Mouse (Mus musculus): ENCODE data around the gene Lrwd1. TPM values are rescaled to one million over a fixed set of nuclear protein-coding genes. Genes with fewer than 3 reads are reported as not detected.

Lrwd1 gene
- 36.8 and 36.9 TPM in 2 replicates for polyA plus RNA-seq (2015; fragmentation: Nextera tagmentation; extraction: Ambion mirVana)

- peak; percentile 95 for ATAC-seq (replicated peaks)
- H3K4me2 ChIP-seq (replicated peaks): peak within 1 kb of the TSS; percentile 75
- H3K36me3 ChIP-seq: peaks cover 25% of the 10 kb centered on the region
- under 1% methylated on average over 60 of the region's 60 CpGs for WGBS
- no peaks in the 10 kb centered on the region for H3K9me3 ChIP-seq
- peak within 1 kb of the TSS; percentile 58; the same call in 1 of the 2 replicates for H3K27ac ChIP-seq (replicated peaks)
- H3K4me1 ChIP-seq: peaks cover 24% of the 10 kb centered on the region
- H3K27me3 ChIP-seq: no peaks in the 10 kb centered on the region
- peak within 1 kb of the TSS; percentile 83 for H3K9ac ChIP-seq (replicated peaks)
- H3K4me3 ChIP-seq: peak within 1 kb of the TSS; percentile 77
Observed at GRCm38 (mm10) chr5:136135571-136136291, at the start of gene Lrwd1, which contains the start of gene Alkbh4. Gene Lrwd1 (minus strand): TSS chr5:136136074. Gene Alkbh4 (plus strand): TSS chr5:136136146.

GRCm38 (mm10) chr5:136183766-136184165 is 47.9 kb upstream of the Lrwd1 start:
- Histone ChIP-seq H3K9me3 (no peaks in the 10 kb centered on the region), H3K27me3 (no peaks in the 10 kb centered on the region), H3K36me3 (peaks cover 61% of the 10 kb centered on the region), H3K9ac (replicated peaks) (no peak overlapping the region), H3K27ac (replicated peaks) (no peak overlapping the region), H3K4me1 (no peaks in the 10 kb centered on the region), H3K4me3 (no peak overlapping the region), H3K4me2 (replicated peaks) (no peak overlapping the region)
- no peak for ATAC-seq (replicated peaks)
- WGBS: 91% methylated on average over 7 of the region's 7 CpGs

GRCm38 (mm10) chr5:136182830-136183229 is 47.0 kb upstream of the Lrwd1 start:
- ATAC-seq (replicated peaks): no peak
- peaks cover 56% of the 10 kb centered on the region for H3K36me3 ChIP-seq

GRCm38 (mm10) chr5:136182049-136182448 is 46.2 kb upstream of the Lrwd1 start:
- H3K9ac ChIP-seq (replicated peaks): no peak overlapping the region
- 92% methylated on average over 6 of the region's 6 CpGs for WGBS
- peaks cover 53% of the 10 kb centered on the region for H3K36me3 ChIP-seq
- H3K4me3 ChIP-seq: no peak overlapping the region
- no peak overlapping the region for H3K4me2 ChIP-seq (replicated peaks)
- H3K4me1 ChIP-seq: no peaks in the 10 kb centered on the region
- H3K27me3 ChIP-seq: no peaks in the 10 kb centered on the region
- no peak overlapping the region for H3K27ac ChIP-seq (replicated peaks)
- ATAC-seq (replicated peaks): no peak
- no peaks in the 10 kb centered on the region for H3K9me3 ChIP-seq

More at GRCm38 (mm10) chr5:136182830-136183229, 47.0 kb upstream of the Lrwd1 start:
- Histone ChIP-seq H3K4me1 (no peaks in the 10 kb centered on the region), H3K4me3 (no peak overlapping the region), H3K4me2 (replicated peaks) (no peak overlapping the region), H3K27ac (replicated peaks) (no peak overlapping the region), H3K27me3 (no peaks in the 10 kb centered on the region), H3K9ac (replicated peaks) (no peak overlapping the region), H3K9me3 (no peaks in the 10 kb centered on the region)
- WGBS: 98% methylated on average over 4 of the region's 4 CpGs

- Histone ChIP-seq H3K36me3 (peaks cover 48% of the 10 kb centered on the region), H3K4me2 (replicated peaks) (no peak overlapping the region), H3K4me3 (no peak overlapping the region), H3K27ac (replicated peaks) (no peak overlapping the region), H3K4me1 (no peaks in the 10 kb centered on the region), H3K9ac (replicated peaks) (no peak overlapping the region), H3K27me3 (no peaks in the 10 kb centered on the region), H3K9me3 (no peaks in the 10 kb centered on the region)
- no peak for ATAC-seq (replicated peaks)
- 94% methylated on average over 6 of the region's 6 CpGs for WGBS
Observed at GRCm38 (mm10) chr5:136181197-136181596, 45.3 kb upstream of the Lrwd1 start.

- peaks cover 4% of the 10 kb centered on the region for H3K4me1 ChIP-seq
- no peak overlapping the region for H3K9ac ChIP-seq (replicated peaks)
- no peak overlapping the region for H3K4me3 ChIP-seq
- H3K36me3 ChIP-seq: peaks cover 44% of the 10 kb centered on the region
- H3K27me3 ChIP-seq: no peaks in the 10 kb centered on the region
- 78% methylated on average over 5 of the region's 5 CpGs for WGBS
- no peaks in the 10 kb centered on the region for H3K9me3 ChIP-seq
- ATAC-seq (replicated peaks): no peak
- no peak overlapping the region for H3K4me2 ChIP-seq (replicated peaks)
- no peak overlapping the region for H3K27ac ChIP-seq (replicated peaks)
Observed at GRCm38 (mm10) chr5:136179594-136179993, 43.7 kb upstream of the Lrwd1 start.

GRCm38 (mm10) chr5:136173606-136174463 is 38.0 kb upstream of the Lrwd1 start:
- H3K9ac ChIP-seq (replicated peaks): no peak overlapping the region; the same call in 1 of the 2 replicates
- H3K36me3 ChIP-seq: peaks cover 5% of the 10 kb centered on the region; the same call in 1 of the 2 replicates
- no peaks in the 10 kb centered on the region; the same call in 1 of the 2 replicates for H3K27me3 ChIP-seq
- 18% methylated on average over 9 of the region's 9 CpGs for WGBS
- H3K9me3 ChIP-seq: no peaks in the 10 kb centered on the region
- peak; percentile 56 for ATAC-seq (replicated peaks)
- peaks cover 45% of the 10 kb centered on the region for H3K4me1 ChIP-seq
- H3K27ac ChIP-seq (replicated peaks): peak overlapping the region; percentile 85
- H3K4me2 ChIP-seq (replicated peaks): 0 out of 2 replicates have a peak overlapping the region, but pooled peaks have one; percentile 9
- H3K4me3 ChIP-seq: no peak overlapping the region

- H3K9me3 ChIP-seq: no peaks in the 10 kb centered on the region
- 82% methylated on average over 9 of the region's 9 CpGs for WGBS
- no peaks in the 10 kb centered on the region; the same call in 1 of the 2 replicates for H3K27me3 ChIP-seq
- peaks cover 45% of the 10 kb centered on the region for H3K4me1 ChIP-seq
- no peak overlapping the region for H3K4me3 ChIP-seq
- H3K9ac ChIP-seq (replicated peaks): no peak overlapping the region
- H3K36me3 ChIP-seq: peaks cover 4% of the 10 kb centered on the region
- ATAC-seq (replicated peaks): no peak
- H3K27ac ChIP-seq (replicated peaks): no peak overlapping the region
- H3K4me2 ChIP-seq (replicated peaks): no peak overlapping the region
Observed at GRCm38 (mm10) chr5:136172939-136173338, 37.1 kb upstream of the Lrwd1 start.

- Histone ChIP-seq H3K4me1 (peaks cover 45% of the 10 kb centered on the region), H3K4me3 (peak overlapping the region; percentile 68), H3K27ac (replicated peaks) (peak overlapping the region; percentile 83), H3K9me3 (no peaks in the 10 kb centered on the region), H3K27me3 (no peaks in the 10 kb centered on the region; the same call in 1 of the 2 replicates), H3K9ac (replicated peaks) (peak overlapping the region; percentile 79), H3K36me3 (peaks cover 12% of the 10 kb centered on the region), H3K4me2 (replicated peaks) (peak overlapping the region; percentile 95)
- ATAC-seq (replicated peaks): no peak
- 36% methylated on average over 17 of the region's 17 CpGs for WGBS
Observed at GRCm38 (mm10) chr5:136171363-136172341, 35.8 kb upstream of the Lrwd1 start.

- H3K27ac ChIP-seq (replicated peaks): peak within 1 kb of the TSS; percentile 83
- 3% methylated on average over 49 of the region's 49 CpGs for WGBS
- no peaks in the 10 kb centered on the region; the same call in 1 of the 2 replicates for H3K27me3 ChIP-seq
- H3K9me3 ChIP-seq: no peaks in the 10 kb centered on the region
- peaks cover 12% of the 10 kb centered on the region for H3K36me3 ChIP-seq
- H3K4me1 ChIP-seq: peaks cover 45% of the 10 kb centered on the region
- peak; percentile 85 for ATAC-seq (replicated peaks)
- peak within 1 kb of the TSS; percentile 95 for H3K4me2 ChIP-seq (replicated peaks)
- H3K9ac ChIP-seq (replicated peaks): peak within 1 kb of the TSS; percentile 79
- H3K4me3 ChIP-seq: peak within 1 kb of the TSS; percentile 68
Observed at GRCm38 (mm10) chr5:136170512-136171362, 34.9 kb upstream of the Lrwd1 start, which contains the start of gene Orai2. Gene Orai2 (minus strand): TSS chr5:136170713.
